Mouse (Mus musculus) hindbrain, embryonic 15.5 days (tissue): ENCODE data around the gene B3gnt2. TPM values are rescaled to one million over a fixed set of nuclear protein-coding genes. Genes with fewer than 3 reads are reported as not detected.

Source experiments
- ATAC-seq: fragments of 200-750 bp; cut with Nextera tagmentation; 2 replicates; pipeline ENCODE4 v1.8.0; 2017; ENCODE audit warnings: low read depth, moderate number of reproducible peaks, moderate TSS enrichment; ENCODE audit not compliant: low FRiP score
- H3K27ac ChIP-seq: fragments of 300-500 bp; sonication (generic); replicated peaks from 2 replicates; pipeline ENCODE4 v1.5.1; 2015; ENCODE audit warnings: mild to moderate bottlenecking, inconsistent platforms
- H3K27me3 ChIP-seq: fragments of 300-500 bp; sonication (generic); 2 replicates; pipeline ENCODE4 v1.6.1; 2015; ENCODE audit warnings: control low read depth, inconsistent platforms
- H3K36me3 ChIP-seq: fragments of 300-500 bp; sonication (generic); 2 replicates; pipeline ENCODE4 v1.6.1; 2015; ENCODE audit warnings: control low read depth, inconsistent platforms
- H3K4me1 ChIP-seq: fragments of 300-500 bp; sonication (generic); replicated peaks from 2 replicates; pipeline ENCODE4 v1.6.1; 2015; ENCODE audit warnings: control low read depth, inconsistent platforms
- H3K4me2 ChIP-seq: fragments of 300-500 bp; sonication (generic); 2 replicates; pipeline ENCODE4 v1.6.1; 2015; ENCODE audit warnings: moderate library complexity, mild to moderate bottlenecking, inconsistent platforms
- H3K4me3 ChIP-seq: fragments of 300-500 bp; sonication (generic); 2 replicates; pipeline ENCODE4 v1.5.1; 2015; ENCODE audit warnings: mild to moderate bottlenecking, inconsistent platforms
- H3K9ac ChIP-seq: fragments of 300-500 bp; sonication (generic); 2 replicates; pipeline ENCODE4 v1.6.1; 2015; ENCODE audit warnings: inconsistent platforms
- H3K9me3 ChIP-seq: fragments of 300-500 bp; sonication (generic); 2 replicates; pipeline ENCODE4 v1.6.1; 2016; ENCODE audit warnings: control low read depth, inconsistent platforms
- WGBS: fragments of 180-500 bp; shearing (Covaris S2); methylation state at CpG from one replicate; pipeline ENCODE4 v1.1.7; 2015; 5-methylcytosine and 5-hydroxymethylcytosine counted together
- polyA plus RNA-seq: library from polyadenylated mRNA; unstranded; fragments of >200 nt; fragmentation: Nextera tagmentation; extraction: Ambion mirVana; gene quantifications from 2 replicates; pipeline ENCODE4 v1.2.1, GENCODE M21; 2015

Gene B3gnt2
- polyA plus RNA-seq, result 3.0 and 4.4 TPM in 2 replicates

- Histone ChIP-seq H3K36me3 (no peaks in the 10 kb centered on the region), H3K4me1 (peaks cover 25% of the 10 kb centered on the region), H3K27me3 (peaks cover 61% of the 10 kb centered on the region), H3K4me3 (peak within 1 kb of the TSS; percentile 83), H3K9me3 (no peaks in the 10 kb centered on the region), H3K27ac (peak within 1 kb of the TSS; percentile 34; the same call in 1 of the 2 replicates), H3K4me2 (peak within 1 kb of the TSS; percentile 100), H3K9ac (peak within 1 kb of the TSS; percentile 60)
- WGBS, result 6% methylated on average over 41 of the region's 41 CpGs
- peak; percentile 29; the same call in 1 of the 2 replicates for ATAC-seq
These were observed at the start of gene B3gnt2 for GRCm38 (mm10) chr11:22860335-22861227. B3gnt2 (minus strand) TSS chr11:22860961.

DNA sequence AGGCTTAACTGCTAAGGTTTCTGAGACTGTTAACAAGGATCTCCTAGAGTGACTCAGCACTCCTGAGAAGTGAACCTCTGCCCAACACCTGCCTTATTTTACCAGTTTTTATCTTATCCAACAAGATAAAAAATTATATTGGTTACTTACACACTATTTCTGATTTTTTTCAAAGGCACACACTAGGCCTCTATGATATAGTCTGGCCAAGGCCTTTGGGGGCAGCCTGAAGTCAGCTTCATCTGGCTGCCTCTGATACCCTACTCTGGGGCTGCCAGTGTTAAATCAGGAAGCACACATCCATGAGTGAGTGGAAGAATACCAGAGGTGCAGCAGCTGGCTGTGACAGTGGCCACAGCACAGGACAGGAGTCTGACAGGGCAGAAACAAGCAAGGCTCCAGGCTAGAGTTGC lies 45.7 kb upstream of the B3gnt2 start:
- ATAC-seq, result no peak
- H3K36me3 ChIP-seq, result no peaks in the 10 kb centered on the region

GRCm38 (mm10) chr11:22902923-22903322 lies 42.2 kb upstream of the B3gnt2 start:
- ATAC-seq, result no peak
- Histone ChIP-seq H3K4me2 (no peak overlapping the region), H3K27me3 (no peaks in the 10 kb centered on the region), H3K4me3 (no peak overlapping the region), H3K27ac (no peak overlapping the region), H3K9ac (no peak overlapping the region), H3K9me3 (no peaks in the 10 kb centered on the region), H3K36me3 (0 out of 2 replicates have a peak, but pooled peaks cover 11% of the 10 kb centered on the region), H3K4me1 (no peaks in the 10 kb centered on the region)
- WGBS, result 91% methylated on average over 2 of the region's 2 CpGs

More for the DNA sequence above, 45.7 kb upstream of the B3gnt2 start:
- H3K4me3 ChIP-seq, result no peak overlapping the region
- no peak overlapping the region for H3K27ac ChIP-seq
- H3K9me3 ChIP-seq, result no peaks in the 10 kb centered on the region
- no peak overlapping the region for H3K9ac ChIP-seq
- H3K27me3 ChIP-seq, result no peaks in the 10 kb centered on the region
- H3K4me1 ChIP-seq, result no peaks in the 10 kb centered on the region
- H3K4me2 ChIP-seq, result no peak overlapping the region

- no peak for ATAC-seq
- 87% methylated on average over 3 of the region's 3 CpGs for WGBS
- H3K4me3 ChIP-seq, result no peak overlapping the region
These were observed 39.3 kb upstream of the B3gnt2 start for GRCm38 (mm10) chr11:22900041-22900440.

GRCm38 (mm10) chr11:22897642-22898041 lies 36.9 kb upstream of the B3gnt2 start:
- Histone ChIP-seq H3K4me2 (no peak overlapping the region), H3K27ac (no peak overlapping the region), H3K4me1 (no peaks in the 10 kb centered on the region), H3K9ac (no peak overlapping the region), H3K36me3 (0 out of 2 replicates have a peak, but pooled peaks cover 11% of the 10 kb centered on the region), H3K9me3 (no peaks in the 10 kb centered on the region), H3K27me3 (no peaks in the 10 kb centered on the region), H3K4me3 (no peak overlapping the region)
- no peak for ATAC-seq
- WGBS, result 95% methylated on average over 4 of the region's 4 CpGs

More at GRCm38 (mm10) chr11:22900041-22900440, 39.3 kb upstream of the B3gnt2 start:
- H3K4me1 ChIP-seq, result no peaks in the 10 kb centered on the region
- H3K27ac ChIP-seq, result no peak overlapping the region
- 0 out of 2 replicates have a peak, but pooled peaks cover 11% of the 10 kb centered on the region for H3K36me3 ChIP-seq
- no peak overlapping the region for H3K9ac ChIP-seq
- H3K9me3 ChIP-seq, result no peaks in the 10 kb centered on the region
- H3K27me3 ChIP-seq, result no peaks in the 10 kb centered on the region
- H3K4me2 ChIP-seq, result no peak overlapping the region

- 92% methylated on average over 4 of the region's 4 CpGs for WGBS
- no peaks in the 10 kb centered on the region for H3K4me1 ChIP-seq
- no peak overlapping the region for H3K9ac ChIP-seq
- no peaks in the 10 kb centered on the region for H3K9me3 ChIP-seq
- H3K4me3 ChIP-seq, result no peak overlapping the region
- 0 out of 2 replicates have a peak, but pooled peaks cover 11% of the 10 kb centered on the region for H3K36me3 ChIP-seq
- no peak overlapping the region for H3K4me2 ChIP-seq
- H3K27me3 ChIP-seq, result no peaks in the 10 kb centered on the region
- no peak for ATAC-seq
- no peak overlapping the region for H3K27ac ChIP-seq
These were observed 36.4 kb upstream of the B3gnt2 start for GRCm38 (mm10) chr11:22897127-22897526.

GRCm38 (mm10) chr11:22893075-22893474 lies 32.3 kb upstream of the B3gnt2 start:
- Histone ChIP-seq H3K4me2 (no peak overlapping the region), H3K36me3 (no peaks in the 10 kb centered on the region), H3K4me1 (no peaks in the 10 kb centered on the region), H3K9me3 (no peaks in the 10 kb centered on the region), H3K27me3 (no peaks in the 10 kb centered on the region), H3K27ac (no peak overlapping the region), H3K9ac (no peak overlapping the region), H3K4me3 (no peak overlapping the region)
- 44% methylated on average over 3 of the region's 3 CpGs for WGBS
- ATAC-seq, result no peak

DNA sequence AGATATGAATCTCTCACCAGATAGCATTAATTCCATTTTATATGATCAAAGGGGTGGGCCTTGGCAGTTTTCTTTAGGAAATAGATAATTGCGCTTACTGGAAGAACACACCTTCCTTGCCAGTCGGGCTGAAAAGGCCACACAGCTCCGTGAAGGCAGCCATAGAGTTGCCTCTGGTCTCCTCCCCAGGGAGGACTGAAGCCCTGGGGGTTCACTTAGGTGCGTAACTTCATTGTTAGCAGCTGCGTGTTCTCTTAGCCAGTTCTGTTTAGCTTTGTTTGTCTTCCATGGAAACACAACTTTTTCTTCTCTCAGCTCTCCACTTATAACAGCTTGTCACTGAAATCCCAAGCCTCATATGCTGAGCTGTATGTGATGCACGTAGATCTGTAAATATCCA lies 31.7 kb upstream of the B3gnt2 start:
- H3K4me2 ChIP-seq, result no peak overlapping the region
- no peak overlapping the region for H3K27ac ChIP-seq
- WGBS, result 68% methylated on average over 6 of the region's 6 CpGs
- no peak for ATAC-seq
- no peak overlapping the region for H3K9ac ChIP-seq
- no peaks in the 10 kb centered on the region for H3K27me3 ChIP-seq
- no peaks in the 10 kb centered on the region for H3K9me3 ChIP-seq
- H3K4me3 ChIP-seq, result no peak overlapping the region
- H3K36me3 ChIP-seq, result no peaks in the 10 kb centered on the region
- H3K4me1 ChIP-seq, result no peaks in the 10 kb centered on the region

DNA sequence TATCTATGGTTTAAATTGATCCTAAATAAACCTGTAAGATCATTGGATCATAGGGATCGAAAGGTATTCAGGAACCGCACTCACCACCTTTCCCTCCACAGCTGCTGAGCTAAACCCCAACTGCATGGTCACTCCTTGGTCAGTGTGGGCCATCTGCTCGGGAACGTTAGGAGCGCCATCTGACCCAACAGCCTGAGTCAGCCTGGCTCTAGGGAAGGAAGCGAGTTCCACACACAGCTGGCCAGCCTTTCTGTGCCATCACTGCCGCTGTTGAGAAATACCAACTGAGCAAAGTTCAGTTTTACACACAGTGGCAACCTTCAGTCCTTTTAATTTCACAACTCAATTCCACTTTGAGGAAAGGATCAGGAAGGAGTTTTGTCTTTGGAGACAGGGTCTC lies 31.1 kb upstream of the B3gnt2 start:
- no peaks in the 10 kb centered on the region for H3K4me1 ChIP-seq
- no peak for ATAC-seq
- 94% methylated on average over 7 of the region's 7 CpGs for WGBS
- no peaks in the 10 kb centered on the region for H3K9me3 ChIP-seq
- H3K36me3 ChIP-seq, result no peaks in the 10 kb centered on the region
- no peak overlapping the region for H3K9ac ChIP-seq
- H3K4me3 ChIP-seq, result no peak overlapping the region
- no peaks in the 10 kb centered on the region for H3K27me3 ChIP-seq
- no peak overlapping the region for H3K4me2 ChIP-seq
- H3K27ac ChIP-seq, result no peak overlapping the region

DNA sequence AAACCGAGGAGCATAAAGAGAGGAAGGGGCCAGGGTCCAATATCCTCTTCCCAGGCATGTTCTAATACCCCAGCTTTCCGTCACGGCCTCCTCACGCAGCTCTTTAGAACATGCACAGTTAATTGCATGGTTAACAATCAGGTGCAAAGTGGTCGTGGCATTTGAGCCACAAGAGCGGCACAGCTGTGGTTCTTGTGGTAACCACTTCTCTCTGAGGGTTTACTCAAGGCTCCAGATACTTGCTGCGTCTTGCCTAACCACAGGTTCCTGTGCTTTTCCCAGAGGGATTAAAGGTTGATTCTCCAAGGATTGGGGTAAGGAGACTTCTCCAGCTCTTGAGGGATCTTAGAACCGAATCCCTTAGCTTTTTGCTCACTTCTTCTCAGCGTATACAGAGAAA lies 30.5 kb upstream of the B3gnt2 start:
- H3K9ac ChIP-seq, result no peak overlapping the region
- WGBS, result 82% methylated on average over 9 of the region's 9 CpGs
- no peak overlapping the region for H3K27ac ChIP-seq
- H3K4me3 ChIP-seq, result no peak overlapping the region
- no peaks in the 10 kb centered on the region for H3K4me1 ChIP-seq
- H3K9me3 ChIP-seq, result no peaks in the 10 kb centered on the region
- H3K4me2 ChIP-seq, result no peak overlapping the region
- H3K36me3 ChIP-seq, result no peaks in the 10 kb centered on the region
- no peak for ATAC-seq
- no peaks in the 10 kb centered on the region for H3K27me3 ChIP-seq

- no peak for ATAC-seq
- Histone ChIP-seq H3K27ac (no peak overlapping the region), H3K4me2 (no peak overlapping the region), H3K4me1 (no peaks in the 10 kb centered on the region), H3K9ac (no peak overlapping the region), H3K9me3 (no peaks in the 10 kb centered on the region), H3K36me3 (no peaks in the 10 kb centered on the region), H3K27me3 (no peaks in the 10 kb centered on the region), H3K4me3 (no peak overlapping the region)
- 92% methylated on average over 3 of the region's 3 CpGs for WGBS
These were observed 28.5 kb upstream of the B3gnt2 start for GRCm38 (mm10) chr11:22889224-22889623.

DNA sequence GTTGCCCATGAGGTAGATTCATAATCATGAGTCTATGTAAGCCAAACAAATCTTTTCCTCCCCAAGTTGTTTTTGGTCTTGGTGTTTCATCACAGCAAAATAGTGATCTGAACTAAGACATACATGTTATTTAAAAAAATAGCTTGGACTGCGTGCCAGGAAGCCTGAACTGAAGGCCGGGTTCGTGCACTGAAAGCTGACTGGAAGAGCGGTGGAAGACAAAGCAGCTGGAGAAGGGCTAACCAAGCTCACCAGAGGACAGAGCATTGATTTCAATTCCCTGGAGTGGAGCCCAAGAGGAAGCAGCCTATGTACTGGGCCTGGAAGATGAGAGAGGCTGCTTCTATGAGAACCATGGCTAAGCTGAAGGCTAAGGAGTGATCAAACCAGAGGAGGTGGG lies 26.2 kb upstream of the B3gnt2 start:
- H3K4me1 ChIP-seq, result no peaks in the 10 kb centered on the region
- WGBS, result 90% methylated on average over 4 of the region's 4 CpGs
- no peak overlapping the region for H3K9ac ChIP-seq
- H3K36me3 ChIP-seq, result no peaks in the 10 kb centered on the region
- no peaks in the 10 kb centered on the region for H3K9me3 ChIP-seq
- no peak overlapping the region for H3K27ac ChIP-seq
- H3K27me3 ChIP-seq, result no peaks in the 10 kb centered on the region
- no peak for ATAC-seq
- no peak overlapping the region for H3K4me2 ChIP-seq
- H3K4me3 ChIP-seq, result no peak overlapping the region
